Mouse (Mus musculus) MN1 (cell line): ENCODE measurements around the gene Leng1.
A peak's percentile ranks its signal among the peaks of the same experiment; 100 is the strongest.
"Not testable (repeated sequence)": the region's sequence is repeated elsewhere in the genome, so short reads cannot be mapped to it uniquely, and the experiment has no call there.

ENCODE experiments used
- DNase-seq: peaks from one replicate; pipeline ENCODE4 v3.0.0-alpha.2; 2016; ENCODE audit warnings: low spot score

The Leng1 gene

DNA sequence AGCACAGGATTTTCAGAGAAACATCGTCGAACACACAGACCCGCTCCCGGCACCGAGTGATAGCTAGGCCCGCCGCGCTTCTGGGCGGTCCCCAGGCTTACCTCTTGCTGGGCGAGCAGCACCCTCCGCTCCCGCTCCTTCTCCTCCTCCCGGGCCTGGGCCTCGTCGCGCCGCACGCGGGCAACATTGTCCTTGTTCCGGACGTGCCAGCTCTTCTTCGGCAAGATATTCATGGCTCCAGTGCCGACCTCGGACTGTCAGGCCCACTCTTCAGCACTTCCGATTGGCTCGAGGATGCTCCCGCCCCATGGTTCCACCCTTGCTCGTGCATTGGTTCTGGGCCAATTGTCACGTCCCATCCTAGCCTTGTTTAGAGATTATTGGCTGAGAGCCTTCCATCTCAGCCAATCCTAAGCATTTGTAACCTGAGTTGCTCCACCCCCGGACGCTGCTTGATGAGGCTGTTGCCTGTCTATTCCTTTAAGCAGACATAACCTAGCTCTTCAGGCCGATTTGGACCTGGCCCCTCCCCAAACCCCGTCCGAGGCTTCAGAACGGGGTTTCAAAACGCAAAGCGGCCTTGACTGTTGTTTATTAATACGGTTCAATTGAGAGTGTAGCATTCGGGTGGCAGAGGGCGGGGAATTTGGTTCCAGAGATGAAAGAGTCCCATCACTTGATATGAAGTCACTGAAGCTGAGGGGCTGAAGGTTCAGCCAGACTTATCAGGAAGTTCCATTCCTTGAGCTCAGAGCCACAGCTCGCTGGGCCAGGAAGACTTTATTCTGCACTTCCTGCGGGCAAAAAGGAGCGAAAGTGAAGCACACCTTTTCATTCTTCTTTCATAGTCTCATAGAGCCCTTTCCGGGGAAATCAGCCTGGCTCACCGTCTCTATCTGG is at the start of gene Leng1:
Gene Leng1, minus strand, starts transcription at position 626 of the 900 bp plus-strand sequence.
- peak; percentile 96 for DNase-seq

DNA sequence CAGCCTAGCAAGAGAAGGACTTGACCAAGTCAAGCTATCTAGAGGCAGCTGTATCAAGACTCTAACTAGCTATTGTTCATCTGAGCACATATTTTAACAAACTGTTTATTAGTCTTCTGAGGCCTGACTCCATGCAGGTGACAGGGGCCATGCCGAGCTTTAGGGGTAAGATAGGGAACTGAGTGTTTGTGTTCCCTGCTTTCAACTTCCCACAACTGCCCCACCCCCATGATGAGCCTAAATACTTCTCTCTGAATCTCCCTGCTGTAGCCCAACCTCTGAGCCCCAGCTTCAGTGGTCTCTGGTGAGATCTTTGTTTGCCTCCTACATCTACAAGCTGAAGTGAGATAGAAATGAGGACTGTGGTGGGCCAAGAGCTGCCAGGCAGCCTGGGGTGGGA is 49.6 kb upstream of the Leng1 start:
- DNase-seq = no peak

DNA sequence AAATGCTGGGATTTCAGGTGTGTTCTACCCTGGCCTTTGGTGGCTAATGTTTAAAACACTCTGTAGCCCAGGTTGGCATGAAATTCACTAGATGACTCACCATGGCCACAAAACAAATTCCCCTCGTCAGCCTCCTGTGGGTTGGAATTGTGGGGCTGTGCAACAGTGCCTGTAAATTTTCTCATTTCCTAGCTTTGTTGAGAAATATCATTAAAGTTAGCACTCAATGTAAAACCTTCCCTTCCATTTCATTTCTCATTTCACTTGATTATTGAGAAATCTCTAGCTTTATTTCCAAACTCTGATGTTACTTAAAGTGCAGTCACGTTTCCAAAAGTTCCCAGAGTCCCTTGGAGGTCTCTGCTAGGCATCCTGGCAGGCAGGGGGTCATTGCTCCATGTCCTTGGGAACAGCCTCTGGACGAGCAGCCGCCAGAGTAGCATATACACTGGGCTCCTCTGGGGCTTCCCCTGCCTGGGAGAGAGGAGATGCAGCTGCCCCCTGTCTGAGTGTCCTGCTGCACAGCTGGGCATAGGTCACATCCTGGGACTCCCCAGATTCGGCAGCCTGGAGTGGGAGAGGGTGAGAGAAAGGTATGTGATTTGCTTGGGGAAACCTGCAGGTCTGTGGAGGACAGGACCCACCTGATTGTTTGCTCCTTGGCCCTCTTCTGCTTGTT is 46.8 kb upstream of the Leng1 start:
- no peak for DNase-seq

DNA sequence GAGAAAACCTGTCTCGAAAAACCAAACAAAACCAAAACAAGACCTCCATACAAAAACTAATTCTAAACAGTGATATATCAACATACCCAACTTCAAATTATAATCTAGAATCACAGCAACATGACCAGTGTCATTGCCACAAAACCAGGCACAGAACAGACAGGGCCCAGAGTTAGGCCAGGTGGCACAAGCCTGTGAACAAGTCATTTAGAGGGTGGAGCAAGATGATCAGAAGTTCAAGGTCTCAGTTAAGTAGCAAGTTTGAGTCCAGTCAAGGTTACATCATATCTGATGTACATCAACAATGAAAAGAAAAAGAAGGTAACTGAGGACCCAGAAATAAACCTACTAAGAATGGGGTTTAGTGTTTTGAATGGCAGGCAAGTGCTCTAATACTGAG is 43.4 kb upstream of the Leng1 start:
- DNase-seq = no peak

DNA sequence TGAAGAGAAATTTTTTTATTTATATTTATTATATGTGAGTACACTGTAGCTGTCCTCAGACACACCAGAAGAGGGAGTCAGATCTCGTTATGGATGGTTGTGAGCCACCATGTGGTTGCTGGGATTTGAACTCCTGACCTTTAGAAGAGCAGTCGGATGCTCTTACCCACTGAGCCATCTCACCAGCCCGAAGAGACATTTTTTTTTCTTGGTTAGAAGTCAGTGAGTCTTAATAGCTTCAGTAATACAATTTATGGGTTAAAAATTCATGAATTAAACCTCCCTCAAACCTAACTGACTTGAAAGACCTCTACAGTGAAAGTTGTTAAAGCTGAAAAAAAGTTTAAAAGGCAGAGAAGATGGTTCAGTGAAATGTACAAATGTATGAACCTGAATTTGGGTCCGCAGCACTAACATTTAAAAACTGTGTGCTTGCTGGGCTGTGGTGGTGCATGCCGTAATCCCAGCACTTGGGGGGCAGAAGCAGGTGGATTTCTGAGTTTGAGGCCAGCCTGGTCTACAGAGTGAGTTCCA is 42.9 kb upstream of the Leng1 start:
- not testable (repeated sequence) for DNase-seq

DNA sequence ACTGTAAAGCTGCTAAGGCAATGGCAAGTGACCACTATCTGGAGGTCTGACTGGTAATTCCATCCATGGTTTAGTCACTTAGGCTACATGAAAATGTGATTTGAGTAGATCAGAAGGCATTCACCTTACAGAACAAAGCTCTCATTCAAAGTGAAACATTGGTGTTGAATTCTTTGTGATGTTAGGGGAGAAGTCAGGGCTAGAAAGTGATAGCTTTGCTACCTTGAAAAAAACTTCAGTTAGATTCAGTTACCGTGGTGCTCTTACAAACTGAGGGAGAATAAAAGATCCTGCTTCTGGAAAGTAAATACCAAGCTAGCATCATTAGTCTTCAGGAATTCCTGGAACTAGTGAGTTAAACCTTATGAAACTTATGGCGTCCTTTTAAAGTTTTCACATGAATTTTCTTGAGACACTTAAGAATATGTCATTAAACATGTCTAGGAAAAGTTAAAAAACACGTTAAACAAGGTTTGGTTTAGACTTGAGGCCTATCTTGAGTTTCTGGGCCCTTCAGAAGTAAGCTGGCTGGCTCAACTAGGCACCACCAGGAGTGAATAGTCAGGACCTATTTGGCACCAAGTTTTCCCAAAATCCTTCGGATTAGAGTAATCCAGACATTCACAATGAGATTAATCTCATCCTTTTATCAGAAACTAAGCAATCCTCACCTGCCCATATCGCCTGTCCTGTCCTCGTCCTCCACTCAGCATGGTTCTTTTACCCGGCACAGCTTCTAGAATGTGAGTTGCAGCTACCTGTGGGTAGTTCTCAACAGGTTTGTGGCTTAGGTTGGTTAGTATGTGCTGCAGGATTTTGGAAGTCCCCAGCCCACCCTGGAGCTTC is 42.2 kb upstream of the Leng1 start:
- no peak for DNase-seq

DNA sequence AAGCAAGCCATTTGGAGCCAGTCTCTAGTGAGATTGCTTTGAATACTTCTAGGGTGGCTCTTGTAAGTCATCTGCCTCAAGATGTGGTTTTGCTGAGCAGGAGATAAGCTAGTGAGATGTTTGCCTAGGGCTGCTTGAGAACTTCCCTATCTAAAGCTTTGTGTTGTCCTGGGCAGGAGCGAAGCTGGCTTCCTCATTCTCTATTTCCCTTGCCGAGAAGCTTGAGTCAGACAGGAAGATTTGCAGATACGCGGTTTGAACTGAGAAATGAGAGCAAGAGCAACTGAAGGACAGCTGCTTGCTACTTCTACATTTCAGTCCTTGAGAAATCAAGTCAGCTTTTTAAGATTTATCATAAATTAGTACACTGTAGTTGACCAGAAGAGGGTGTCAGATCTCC is 41.4 kb upstream of the Leng1 start:
- DNase-seq = no peak

DNA sequence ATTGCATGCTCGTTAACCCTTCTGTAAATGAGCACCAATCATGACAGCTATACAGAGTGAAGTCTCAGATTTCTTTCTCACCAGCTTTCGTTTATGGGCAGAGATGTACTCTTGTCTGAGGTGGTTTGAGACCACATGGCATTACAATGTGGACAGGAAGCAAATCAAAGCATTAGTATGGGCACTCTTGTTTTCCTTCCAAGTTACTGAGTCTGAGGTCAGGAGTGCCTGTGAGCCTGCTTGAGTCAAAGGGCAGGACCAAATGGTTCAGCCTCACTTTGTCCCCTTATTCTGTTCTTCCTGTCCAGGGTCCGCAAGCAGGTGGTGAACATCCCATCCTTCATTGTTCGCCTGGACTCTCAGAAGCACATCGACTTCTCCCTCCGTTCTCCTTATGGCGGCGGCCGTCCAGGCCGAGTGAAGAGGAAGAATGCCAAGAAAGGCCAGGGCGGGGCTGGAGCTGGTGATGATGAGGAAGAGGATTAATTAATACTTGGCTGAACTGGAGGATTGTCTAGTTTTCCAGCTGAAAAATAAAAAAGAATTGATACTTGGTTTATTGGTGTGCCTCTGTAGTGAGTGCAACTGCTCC is 40.8 kb upstream of the Leng1 start:
- DNase-seq = no peak

DNA sequence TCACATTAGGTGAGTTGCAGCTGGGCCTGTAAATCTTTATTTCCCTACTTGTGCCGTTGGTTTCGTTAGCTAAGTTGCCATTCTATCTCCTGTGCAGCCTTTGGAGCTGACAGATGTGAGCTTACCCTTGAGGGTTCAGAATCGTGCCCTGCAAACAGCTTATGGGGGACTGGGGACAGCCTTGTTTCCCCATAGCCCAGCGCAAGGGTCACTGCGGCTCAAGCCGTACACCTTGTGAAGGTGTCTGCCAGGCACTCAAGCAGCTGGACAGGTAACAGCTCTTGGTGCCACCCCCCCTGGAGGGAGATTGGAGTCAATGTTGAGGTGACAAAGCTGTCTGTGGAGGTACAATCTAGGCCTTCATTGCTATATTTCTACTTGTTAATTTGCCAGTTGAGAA is 40.3 kb upstream of the Leng1 start:
- DNase-seq = no peak

DNA sequence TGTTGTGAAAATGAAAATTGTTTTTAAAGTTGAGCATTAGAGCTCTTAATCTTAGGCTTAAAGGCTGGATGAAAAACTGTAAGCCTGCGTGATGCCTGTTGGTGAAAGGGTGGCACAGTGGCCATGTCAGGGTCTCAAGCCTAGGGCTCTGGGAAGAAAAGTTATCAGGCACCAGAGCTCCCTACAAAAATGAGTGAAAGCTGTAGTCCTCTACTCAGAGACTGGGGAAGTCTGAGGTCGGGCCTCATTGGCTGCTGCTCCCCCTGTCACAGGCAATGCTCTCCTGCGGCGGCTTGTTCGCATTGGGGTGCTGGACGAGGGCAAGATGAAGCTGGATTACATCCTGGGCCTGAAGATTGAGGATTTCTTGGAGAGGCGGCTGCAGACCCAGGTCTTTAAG is 39.8 kb upstream of the Leng1 start:
- DNase-seq = not testable (repeated sequence)

DNA sequence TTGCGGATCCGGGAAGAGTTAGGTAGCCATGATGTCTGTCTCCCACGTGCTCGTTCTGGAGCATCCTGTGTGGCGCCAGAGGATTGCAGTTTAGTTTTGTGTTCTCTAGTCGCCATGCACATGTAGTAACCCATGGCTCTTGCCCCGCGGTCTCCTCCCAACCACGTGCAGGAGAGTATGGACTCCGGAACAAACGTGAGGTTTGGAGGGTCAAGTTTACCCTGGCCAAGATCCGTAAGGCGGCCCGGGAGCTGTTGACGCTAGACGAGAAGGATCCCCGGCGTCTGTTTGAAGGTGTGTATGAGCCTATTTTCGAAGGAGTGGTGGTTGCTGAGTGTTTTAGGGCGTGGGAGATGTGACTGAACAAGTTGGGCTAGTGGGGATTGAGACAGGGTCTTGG is 38.8 kb upstream of the Leng1 start:
- no peak for DNase-seq

DNA sequence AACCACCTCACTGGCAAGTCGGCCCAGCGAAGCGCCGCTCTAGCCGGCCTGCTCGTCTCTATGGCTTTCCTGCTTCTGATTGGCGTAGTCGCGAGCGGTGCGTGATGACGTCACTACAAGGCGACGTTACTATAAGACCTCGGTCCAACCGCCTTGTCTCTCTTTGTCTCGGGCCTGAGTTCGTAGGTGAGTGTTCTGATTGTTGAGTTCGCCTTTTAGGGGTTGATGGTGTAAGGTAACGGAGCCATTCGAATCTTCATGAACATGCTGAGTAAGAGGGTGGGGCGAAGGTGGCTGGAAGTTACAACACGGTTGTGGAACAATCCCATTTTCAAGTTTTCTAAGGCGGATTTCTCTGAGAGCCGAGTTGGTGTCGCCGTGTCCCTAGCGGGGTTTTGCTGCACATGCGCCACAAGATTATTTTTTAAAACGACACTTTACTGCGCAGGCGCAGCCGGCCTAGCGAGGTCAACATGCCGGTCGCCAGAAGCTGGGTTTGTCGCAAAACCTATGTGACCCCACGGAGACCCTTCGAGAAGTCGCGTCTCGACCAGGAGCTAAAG is 38.3 kb upstream of the Leng1 start, which contains the start of gene Rps9:
Gene Rps9, plus strand, starts transcription at position 115 of the 563 bp plus-strand sequence.
- peak; percentile 93 for DNase-seq

DNA sequence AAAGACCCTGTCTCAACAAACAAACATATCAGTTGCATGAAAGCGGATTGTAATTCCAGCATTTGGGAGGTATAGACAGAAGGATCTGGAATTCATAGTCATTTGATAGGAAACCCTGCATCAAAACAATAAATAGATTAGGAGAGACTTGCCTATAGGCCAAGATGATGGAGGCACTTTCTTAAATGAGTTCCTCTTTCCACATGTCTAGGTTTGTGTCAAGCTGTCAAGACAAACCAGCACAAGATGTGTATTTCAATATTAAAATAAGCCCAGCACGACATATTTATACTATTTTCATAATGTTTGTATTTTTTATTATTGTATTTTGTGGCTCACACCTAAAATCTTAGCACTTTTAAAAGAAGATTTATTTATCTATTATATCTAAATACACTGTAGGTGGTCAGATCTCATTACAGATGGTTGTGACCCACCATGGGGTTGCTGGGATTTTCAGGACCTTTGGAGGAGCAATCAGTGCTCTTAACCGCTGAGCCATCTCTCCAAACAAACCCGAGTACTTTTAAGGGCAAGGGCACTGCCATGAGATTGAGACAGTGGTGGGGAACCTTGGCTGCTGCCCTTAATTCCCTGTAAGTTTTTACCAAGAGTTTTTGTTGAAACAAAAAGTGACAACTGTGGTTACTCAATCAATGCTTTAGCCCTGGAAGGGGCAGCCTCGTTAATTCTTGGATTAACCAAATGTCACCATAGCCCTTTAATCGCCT is 37.7 kb upstream of the Leng1 start:
- DNase-seq = no peak

DNA sequence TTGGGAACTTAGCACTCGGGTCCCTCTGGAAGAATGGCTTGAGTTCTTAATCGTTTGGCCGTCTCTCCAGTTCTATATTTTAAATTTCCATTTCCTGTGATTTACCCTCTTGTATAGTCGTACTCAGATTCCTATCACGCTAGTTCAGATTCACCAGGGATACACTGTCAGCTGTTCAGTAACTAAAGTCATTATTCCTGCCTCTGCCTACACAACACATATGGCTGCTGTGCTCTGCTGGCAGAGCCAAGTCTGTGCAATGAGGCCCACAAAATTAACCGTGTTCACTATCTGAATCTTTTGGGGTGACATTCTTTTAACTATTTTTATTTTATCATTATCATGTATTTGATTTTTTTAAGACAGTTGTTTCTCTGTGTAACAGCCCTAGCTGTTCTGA is 32.8 kb upstream of the Leng1 start:
- no peak for DNase-seq

DNA sequence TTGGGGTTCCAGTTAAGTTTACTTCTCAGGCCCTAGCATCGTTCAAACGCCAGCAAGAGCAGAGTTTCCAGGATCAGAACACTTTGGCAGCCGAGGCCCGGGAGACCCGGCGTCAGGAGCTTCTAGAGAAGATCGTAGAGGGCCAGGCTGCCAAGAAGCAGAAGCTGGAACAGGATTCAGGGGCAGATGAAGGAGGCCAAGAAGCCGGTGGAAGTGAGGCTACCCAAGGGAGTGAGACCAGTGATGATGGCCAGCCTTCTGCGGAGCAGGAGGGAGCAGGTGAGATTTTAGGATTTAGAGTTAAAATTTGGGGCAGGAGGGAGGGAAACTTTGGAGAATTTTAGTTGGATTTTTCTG is 29.3 kb upstream of the Leng1 start:
- not testable (repeated sequence) for DNase-seq

DNA sequence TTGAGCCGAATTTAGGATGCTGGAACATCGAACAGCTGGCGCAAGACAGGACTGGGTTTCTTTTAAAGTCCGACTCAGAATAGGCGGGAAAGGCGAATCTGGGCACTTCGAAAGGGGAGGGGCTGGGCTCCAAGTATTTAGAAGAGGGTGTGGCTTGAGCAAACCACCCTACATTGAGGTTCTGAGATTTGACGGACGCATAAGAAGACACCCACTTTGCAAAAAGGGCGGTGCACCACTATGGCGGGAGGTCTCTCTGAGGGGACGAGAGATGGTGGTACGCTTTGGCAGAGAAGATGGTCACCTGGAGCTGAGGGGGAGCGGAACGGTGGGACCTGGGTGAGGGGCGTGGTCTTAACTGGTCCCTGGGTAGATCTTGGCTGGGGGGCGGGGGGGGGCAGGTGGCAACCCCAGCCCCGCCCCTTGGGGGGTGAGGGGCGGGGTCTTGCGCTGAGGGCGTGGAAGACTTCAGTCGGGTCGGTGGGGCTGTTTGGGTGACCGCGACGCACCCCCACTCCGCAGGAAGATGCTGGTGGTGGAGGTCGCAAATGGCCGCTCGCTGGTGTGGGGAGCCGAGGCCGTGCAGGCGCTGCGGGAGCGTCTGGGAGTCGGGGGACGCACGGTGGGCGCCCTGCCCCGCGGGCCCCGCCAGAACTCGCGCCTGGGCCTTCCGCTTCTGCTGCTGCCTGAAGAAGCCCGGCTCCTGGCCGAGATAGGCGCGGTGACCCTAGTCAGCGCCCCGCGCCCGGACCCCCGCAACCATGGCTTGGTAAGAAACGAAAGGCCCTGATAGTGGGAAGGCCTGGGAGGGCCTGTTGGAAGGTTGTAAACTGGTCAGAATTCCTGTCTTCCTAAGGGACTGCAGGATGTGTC is 28.7 kb upstream of the Leng1 start:
- peak; percentile 78 for DNase-seq

DNA sequence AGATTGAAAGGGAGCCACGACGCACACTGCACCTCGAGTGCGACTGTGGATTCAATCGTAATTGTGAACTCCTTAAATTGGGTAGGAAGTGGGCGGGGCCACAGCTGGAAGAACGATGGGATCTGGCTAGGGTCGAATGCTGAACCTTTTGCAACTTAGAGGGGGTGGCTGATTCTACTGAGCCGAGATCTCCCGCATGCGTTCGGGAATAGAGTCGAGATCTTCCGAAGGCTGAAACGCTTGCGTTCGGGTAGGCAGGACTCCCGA is 28.1 kb upstream of the Leng1 start:
- no peak for DNase-seq

DNA sequence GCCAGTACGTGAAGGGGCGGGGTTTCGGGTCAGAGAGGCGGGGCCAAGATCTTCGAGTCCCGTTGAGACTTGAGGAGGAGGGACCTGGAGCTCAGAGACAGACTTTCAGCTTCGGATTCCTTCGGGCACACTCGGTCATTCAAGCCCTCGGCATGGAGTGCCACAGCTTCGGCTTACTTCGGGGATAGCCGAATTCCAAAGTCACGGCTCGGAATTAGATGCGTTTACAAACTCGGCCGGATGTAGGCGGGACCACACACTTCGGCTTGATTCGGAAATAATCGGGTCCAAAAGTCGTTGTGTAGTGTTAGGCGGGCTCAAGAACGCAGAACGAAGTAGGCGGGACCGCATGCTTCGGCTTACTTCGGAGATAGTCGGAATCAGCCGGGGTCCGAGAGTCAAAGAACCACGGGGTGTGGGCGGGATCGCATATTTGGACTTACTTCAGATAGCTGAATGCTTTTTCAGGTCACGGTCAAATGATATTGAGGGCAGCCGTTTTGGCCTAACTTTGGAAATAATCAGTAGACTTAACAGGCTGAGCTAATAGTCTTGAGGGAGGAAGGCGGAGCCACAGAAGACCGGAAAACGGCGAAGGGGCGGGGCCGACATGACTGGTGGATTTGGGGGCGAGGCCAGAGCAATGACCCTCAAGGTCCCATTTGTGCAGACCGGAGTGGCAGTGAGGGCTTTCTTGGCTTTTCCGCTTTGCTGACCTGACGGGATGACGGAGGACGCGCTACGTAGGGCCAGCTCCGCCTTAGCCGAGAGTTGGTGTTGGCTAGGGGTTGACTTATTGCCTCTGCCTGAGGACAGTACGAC is 27.6 kb upstream of the Leng1 start, which contains the start of gene Mboat7:
Gene Mboat7, minus strand, starts transcription at position 537 of the 822 bp plus-strand sequence.
- DNase-seq = peak; percentile 96

DNA sequence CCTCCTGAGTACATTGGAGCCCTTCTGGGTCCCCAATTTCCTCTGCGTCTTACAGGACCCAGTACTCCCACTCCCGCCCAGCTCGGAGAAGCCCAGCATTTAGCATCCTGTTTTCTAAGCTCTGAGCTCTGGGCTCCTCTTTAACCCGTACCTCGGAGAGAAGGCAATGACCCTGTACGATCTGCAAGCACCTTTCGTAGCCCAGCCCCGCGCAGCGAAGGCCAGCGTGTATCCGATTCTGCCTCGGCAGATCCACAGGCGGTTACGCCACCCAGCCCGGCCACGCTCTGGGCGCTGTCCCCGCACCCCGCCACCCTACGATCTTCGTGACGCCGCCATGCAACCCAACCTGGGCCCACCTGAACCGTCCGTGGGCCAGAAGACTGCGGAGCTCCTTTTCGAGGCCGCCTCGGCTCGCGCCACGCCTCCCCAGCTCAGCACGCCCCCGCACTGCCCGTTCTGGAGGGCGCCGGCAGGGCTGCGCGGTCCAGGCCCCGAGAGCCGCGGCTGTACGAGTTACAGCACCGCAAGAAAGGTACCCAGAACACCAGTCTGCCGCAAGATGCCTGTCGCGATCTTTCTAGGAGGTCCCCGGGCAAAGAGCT is 26.8 kb upstream of the Leng1 start, which contains the start of gene Tsen34:
Gene Tsen34, plus strand, starts transcription at position 482 of the 605 bp plus-strand sequence.
- no peak for DNase-seq
